Mouse (Mus musculus): ENCODE measurements around the gene Abl1.

Abl1 gene

DNA sequence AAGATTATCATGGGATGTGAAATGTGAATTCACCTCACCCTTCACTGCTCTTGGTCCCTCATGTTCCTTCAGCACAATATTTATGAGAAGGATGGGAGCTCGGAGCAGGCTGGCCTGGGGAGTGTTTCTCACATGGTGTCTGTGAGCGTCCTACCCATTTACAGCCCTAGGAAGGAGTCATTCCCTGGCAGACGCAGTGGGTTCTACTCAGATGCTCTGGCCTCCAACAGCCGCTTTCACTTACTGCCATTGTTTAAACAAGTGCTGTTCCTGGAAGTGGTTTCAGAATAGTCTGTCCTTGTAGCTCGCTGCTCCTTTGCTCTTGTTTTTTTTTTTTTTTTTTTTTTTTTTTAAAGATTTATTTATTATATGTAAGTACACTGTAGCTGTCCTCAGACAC lies 45.4 kb downstream of the Abl1 start:
- no peak for ATAC-seq (ENCODE audit: insufficient number of reproducible peaks, low FRiP score, low TSS enrichment)

DNA sequence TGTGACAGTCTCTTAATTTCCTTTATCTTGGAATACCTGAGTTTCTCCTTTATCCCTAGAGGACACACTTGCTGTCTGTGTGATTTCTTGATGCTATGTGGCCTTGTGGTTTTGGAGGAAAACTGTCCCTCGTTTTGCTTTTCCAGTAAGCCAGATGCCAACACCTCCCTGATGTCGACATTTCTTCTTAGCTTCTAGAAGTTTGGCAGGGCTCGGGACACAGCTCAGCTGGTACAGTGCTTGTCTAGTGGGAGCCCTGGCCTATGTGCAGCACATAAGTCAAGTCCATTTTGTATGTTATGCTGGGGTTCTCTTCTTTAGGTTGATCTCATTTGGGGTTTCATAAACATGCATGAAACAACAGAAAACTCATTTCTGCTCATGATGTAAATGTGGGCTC lies 50.9 kb downstream of the Abl1 start:
- no peak for ATAC-seq (ENCODE audit: insufficient number of reproducible peaks, low FRiP score, low TSS enrichment)

DNA sequence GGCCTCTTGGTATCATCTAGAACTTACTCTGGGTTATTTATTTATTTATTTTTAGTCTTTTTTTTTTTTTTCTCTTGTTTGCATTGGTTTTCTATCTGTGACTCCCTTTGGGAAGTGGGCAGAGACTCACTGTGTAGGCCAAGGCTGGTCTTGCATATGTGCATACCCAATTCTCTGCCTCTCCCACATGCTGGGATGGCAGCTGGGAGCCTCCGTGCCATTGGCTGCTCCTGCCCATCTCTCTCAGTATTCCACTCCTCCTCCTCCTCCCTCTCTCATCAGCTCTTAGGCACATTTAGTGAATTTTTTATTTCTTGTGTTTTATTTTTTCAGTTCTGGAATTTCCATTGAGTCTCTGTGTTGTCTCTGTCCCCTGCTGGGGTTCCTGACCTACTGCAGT lies 53.6 kb downstream of the Abl1 start:
- no peak for ATAC-seq (ENCODE audit: insufficient number of reproducible peaks, low FRiP score, low TSS enrichment)

DNA sequence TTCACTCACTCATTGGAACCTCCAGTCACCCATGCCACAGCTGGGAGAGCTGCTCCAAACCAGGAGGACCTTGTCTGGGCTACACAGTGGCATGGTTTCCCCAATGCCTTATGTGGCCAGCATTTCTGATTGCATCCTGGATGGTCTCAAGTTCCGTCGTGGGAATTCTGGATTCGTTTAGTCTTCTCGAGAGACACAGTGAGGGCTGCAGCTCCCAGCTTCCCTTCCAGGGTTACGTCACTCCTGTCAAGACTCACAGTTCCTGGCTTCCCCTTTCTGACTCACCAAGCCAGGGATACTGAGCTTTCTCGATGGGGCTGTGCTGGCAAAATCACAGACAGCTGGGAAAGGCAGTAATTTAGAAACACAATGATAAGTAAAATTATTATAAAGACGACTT lies 54.0 kb downstream of the Abl1 start:
- ATAC-seq (ENCODE audit: insufficient number of reproducible peaks, low FRiP score, low TSS enrichment) = no peak

DNA sequence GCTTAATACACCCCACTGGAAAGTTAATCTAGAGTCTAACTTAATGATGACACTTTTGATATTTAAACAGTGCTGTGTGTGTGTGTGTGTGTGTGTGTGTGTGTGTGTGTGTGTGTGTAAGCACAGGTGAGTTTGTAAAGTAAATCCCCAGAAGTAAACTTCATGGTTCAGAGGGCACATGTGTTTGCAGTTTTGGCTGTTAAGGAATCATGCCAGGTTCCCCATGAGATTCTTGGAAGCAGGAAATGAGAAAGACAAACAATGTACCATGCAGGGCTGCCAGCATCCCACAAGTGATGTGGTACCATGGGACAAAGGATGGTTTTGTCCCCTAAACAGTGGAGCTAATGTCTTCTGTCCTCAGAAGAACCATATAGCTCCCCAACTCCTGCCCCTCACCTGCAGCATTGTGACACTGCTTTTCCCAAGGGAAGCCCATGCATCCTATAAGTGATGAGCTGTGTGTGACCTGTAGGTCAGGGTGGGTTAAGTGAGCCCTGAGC lies 57.6 kb downstream of the Abl1 start:
- ATAC-seq (ENCODE audit: insufficient number of reproducible peaks, low FRiP score, low TSS enrichment) = no peak

DNA sequence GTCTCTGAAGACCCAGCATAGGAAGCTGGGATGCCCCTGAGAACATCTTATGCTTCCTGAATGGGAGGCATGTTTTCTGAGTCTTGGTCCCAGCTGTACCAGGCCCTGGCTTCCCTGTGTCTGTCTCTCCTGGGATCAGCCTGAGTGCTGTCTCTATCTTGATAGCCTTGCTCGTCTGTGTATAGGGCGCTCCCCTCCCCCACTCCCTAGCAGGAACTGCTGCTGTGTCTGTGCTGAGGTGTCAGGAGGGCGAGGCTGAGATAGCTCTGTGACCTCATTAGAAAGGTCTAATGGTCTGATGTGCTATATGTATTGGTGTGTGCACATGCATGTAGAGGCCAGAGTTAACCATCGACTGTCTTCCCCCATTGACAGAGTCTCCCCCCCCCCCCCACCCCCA lies 58.7 kb downstream of the Abl1 start:
- ATAC-seq (ENCODE audit: insufficient number of reproducible peaks, low FRiP score, low TSS enrichment) = no peak

DNA sequence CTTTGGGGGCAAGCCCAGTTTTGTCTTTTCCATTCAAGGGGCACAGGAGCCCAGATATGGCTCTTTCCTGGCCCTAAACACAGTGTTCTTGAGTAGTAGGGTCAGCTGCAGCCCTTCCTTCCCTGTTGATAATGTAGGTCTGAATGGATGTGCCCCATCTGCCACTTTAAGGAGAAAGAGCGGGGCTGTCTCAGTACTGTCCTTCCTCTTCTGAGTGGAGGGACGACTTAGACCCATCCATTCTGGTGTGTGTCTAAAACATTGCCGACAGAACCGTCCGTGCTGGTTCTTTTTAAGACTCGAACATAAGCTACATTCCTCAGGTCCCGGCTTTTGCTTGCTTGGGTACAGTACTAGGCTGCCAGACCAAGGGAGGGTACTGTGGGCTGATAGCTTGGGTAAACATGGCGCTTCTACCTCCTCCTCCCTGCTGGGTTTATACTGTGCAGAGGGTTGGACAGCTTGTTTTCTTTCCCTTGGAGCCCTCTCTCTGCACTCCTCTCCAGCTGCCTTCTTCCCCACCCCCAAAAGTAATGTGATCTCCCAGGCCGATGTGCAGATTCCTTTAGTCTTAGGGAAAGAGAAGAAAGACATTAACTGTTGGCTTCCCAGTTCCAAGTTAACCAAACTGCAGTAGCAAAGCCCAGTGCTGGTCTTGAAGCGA lies 61.0 kb downstream of the Abl1 start:
- ATAC-seq (ENCODE audit: insufficient number of reproducible peaks, low FRiP score, low TSS enrichment) = no peak

DNA sequence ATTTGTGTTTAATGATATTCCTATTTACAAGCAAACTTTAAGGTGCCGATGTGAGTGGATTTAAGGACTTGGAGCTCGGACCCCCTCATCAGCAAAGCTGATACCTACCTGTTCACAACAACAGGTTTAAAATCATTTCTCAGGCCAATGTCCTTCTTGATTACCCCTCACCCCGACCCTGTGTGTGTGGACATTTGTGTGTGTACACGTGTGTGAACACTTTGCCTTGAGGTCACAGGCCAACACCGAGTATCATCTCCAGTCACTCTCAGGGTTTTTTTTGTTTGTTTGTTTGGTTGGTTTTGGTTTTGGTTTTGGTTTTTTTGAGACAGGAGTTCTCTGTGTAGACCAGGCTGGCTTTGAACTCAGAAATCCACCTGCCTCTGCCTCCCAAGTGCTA lies 62.0 kb downstream of the Abl1 start:
- ATAC-seq (ENCODE audit: insufficient number of reproducible peaks, low FRiP score, low TSS enrichment) = no peak

DNA sequence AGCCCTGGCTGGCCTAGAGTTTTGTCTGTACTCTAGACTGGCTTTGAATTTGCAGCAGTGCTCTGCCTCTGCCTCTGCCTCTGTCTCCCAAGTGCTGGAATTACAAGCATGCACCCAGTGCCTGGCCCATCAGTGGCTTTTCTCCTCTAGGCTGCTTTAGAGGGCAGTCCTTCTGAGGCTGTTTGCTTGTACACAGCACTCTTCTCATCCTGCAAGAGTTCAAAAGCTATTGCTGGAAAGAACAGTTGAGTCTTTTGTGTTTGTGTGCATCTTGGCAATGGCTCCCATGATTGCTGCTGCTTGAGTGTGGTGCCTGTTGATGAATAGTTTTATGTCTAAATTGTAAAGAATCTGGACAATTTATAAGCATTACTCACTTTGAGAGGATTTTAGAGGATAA lies 69.3 kb downstream of the Abl1 start:
- ATAC-seq (ENCODE audit: insufficient number of reproducible peaks, low FRiP score, low TSS enrichment) = no peak

DNA sequence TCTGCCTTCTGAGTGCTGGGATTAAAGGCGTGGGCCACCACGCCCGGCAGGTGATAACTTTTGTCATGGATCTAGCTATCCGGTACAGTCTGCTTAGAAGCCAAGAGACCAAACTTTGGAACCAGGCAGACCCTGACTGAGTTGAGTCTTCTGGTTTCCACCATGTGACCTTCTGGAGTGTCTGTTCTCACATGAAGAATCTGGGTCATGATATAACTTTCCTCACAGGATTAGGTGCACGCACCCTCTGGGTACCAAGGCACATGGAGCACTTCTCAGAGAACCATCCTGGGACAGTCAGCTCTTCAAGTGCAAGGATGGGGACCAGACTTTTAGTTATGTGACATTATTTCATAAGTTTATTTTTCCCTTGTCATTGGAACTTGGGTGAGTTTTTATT lies 70.8 kb downstream of the Abl1 start:
- no peak for ATAC-seq (ENCODE audit: insufficient number of reproducible peaks, low FRiP score, low TSS enrichment)

DNA sequence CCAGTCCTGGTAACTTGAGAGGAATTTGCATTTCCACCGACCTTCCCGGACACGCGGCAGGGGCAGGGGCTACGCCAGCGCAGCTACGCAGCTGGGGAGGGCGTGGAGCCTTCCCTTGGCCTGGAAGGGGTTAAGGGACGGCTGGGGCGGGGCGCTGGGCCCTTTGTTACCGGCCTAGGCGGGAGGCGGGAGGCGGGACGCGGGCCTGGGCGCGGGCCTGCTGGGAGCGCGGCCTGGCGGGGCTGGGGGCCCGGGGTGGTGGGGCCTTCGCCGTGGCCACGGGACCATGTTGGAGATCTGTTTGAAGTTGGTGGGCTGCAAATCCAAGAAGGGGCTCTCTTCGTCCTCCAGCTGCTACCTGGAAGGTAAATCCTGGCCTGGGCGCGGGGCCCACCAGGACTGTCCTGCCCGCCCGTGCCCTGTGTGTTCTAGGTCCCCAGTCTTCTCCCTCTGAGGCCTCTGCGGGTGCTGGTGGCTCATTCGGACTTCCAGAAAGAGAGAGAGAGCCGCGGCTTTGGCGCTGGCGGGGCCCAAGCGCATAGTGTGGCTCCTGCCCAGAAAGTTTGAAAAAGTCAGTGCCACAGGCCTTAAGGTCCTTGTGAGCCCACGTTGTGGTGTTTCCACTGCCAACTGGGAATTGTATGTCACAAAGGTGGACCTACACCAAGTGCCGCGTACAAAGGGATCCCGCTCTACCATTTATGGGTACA lies 71.7 kb downstream of the Abl1 start:
- no peak for ATAC-seq (ENCODE audit: insufficient number of reproducible peaks, low FRiP score, low TSS enrichment)

DNA sequence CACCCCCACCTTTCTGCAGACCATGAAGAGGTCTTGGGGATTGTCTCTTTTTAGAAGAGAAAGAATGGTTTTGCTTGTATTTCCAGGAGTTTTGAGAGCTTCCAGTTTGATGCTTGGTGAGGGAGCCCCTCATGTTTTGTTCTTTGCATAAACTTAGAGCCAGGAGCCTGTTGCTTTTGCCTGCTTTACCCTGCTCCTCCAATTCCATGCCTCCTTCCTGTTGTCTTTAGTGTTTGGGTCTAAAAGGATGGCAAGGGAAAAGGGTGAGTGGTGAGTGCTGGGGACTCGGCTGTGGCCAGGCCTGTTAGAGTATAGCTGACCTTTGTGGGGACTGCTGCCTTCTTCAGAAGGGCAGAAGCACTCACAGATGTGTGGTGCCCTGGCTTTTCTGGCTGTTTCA lies 72.3 kb downstream of the Abl1 start:
- no peak for ATAC-seq (ENCODE audit: insufficient number of reproducible peaks, low FRiP score, low TSS enrichment)

DNA sequence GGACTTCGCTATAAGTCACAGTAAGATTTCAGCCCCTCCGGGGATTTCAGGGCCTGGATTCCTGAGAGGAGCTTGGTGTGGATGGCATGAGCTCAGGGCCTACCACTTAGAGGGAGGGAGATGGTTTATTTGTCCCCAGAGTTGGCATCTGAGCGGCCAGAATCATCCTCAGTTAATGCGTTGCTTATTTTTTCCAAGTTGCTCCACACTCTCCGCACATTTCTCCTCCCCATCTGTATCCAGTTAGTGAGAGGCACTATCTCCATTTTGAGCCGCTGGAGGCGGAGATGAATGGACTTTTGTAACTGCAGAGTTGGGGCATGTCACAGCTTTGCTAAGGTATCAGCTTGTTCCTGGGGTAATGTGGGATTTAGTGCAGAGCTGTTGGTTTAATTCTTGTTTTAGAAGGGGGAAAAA lies 72.9 kb downstream of the Abl1 start:
- no peak for ATAC-seq (ENCODE audit: insufficient number of reproducible peaks, low FRiP score, low TSS enrichment)

DNA sequence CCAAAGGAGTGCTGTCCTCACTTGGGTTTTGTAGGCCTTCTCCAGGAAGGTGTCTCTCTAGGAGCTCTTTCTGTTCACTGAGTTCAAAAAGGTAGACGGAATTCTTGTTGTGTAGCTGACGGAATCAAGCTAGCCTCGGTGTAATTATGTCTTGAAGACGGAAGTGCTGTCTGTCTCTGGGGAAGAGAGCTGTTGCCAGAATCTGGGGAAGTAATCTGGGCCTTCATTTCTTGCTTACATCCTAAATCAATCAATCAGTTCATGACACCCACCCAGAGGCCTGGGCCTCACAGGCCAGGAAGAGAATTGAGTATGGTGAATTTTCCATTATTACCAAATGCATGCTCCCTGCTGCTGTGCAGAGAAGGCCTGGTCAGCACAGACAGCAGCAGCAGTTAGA lies 73.4 kb downstream of the Abl1 start:
- ATAC-seq (ENCODE audit: insufficient number of reproducible peaks, low FRiP score, low TSS enrichment) = no peak

DNA sequence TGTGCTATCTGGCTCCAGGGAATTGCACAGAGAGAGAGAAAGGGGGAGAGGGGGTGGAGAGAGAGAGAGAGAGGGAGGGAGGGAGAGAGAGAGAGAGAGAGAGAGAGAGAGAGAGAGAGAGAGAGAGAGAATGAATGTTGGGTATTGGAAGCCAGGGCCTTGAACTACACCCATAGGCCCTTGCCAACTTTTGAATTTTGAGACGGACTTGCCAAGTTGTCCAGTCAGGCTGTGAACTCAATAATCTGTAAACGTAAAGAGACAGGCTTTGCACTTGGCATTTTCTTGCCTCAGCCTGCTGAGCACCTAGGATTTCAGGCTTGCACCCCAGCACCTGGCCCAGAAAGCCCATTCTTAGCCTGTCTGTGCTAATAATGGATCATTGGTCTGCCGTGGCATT lies 74.0 kb downstream of the Abl1 start:
- ATAC-seq (ENCODE audit: insufficient number of reproducible peaks, low FRiP score, low TSS enrichment) = no peak

DNA sequence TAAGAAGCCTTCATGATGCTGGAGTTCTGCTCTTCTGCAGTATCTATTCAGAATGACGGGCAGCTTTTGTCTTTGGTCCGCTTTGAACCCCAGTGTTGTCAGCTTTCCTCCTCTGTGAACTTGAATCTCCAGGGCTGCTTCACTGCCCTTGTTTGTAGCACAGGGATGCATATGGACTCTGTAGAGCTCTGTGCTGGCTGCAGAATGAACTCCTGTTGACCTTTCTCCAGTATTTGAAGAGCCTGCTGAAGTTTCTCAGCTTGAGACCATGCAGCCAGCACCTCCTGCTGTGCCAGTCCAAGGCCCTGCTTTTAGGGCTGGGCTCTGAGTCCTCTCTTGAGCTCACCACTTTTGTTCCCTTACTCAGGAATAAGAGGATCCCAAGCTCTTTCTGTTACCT lies 74.7 kb downstream of the Abl1 start:
- ATAC-seq (ENCODE audit: insufficient number of reproducible peaks, low FRiP score, low TSS enrichment) = no peak

DNA sequence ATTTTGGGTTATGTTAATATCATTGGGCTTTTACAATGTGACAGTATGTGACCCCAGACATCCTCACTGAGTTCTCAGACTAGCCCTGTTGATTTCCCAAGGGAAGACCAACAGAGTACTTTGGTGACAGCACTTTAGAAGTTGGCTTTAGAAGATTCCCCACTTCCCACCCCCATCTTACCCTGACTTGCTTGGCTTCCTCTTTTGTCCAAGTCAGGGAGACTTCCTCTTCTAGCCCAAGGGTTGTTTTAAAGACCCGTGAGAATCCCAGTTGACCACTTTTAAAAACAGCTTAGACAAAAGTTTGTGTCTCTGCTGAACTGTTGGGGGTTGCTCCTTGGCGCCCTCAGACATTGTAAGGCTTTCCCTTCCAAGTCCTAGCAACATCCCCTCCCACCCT lies 75.1 kb downstream of the Abl1 start:
- no peak for ATAC-seq (ENCODE audit: insufficient number of reproducible peaks, low FRiP score, low TSS enrichment)

DNA sequence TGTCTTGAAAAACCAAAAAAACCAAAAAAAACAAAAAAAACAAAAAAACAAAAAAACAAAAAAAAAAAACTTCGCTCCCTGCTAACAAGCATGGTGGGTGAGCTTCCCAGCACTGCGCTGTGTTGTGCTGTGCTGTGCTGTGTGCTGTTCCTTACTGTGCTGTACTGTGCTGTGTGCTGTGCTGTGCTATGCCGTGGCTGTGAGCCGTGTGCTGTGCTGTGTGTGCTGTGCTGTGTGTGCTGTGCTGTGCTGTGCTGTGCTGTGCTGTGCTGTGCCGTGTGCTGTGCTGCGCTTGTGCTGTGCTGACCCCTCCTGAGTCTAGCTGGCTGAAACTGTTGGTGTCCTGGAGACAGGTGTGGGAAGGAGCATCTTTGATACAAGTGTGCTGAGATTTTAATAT lies 78.9 kb downstream of the Abl1 start:
- ATAC-seq (ENCODE audit: insufficient number of reproducible peaks, low FRiP score, low TSS enrichment) = no peak

DNA sequence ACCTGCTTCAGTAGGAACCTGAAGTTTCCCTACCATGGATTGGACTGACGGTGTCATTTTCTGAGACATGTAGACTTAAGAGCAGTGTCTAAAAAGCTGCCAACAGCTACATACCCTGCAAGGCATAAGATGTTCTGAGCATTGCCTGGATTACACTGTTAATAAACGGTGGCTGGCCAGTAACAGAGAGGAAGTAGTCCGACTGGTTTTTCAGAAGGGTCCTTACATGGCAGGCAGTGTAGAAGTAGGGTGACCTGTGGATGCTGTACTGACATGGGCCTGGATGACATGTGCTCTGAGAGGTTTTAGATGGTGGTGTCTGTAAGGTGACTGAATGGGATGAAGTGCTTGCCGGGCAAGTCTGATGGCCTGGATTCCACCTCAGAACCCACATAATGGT lies 79.6 kb downstream of the Abl1 start:
- ATAC-seq (ENCODE audit: insufficient number of reproducible peaks, low FRiP score, low TSS enrichment) = no peak

DNA sequence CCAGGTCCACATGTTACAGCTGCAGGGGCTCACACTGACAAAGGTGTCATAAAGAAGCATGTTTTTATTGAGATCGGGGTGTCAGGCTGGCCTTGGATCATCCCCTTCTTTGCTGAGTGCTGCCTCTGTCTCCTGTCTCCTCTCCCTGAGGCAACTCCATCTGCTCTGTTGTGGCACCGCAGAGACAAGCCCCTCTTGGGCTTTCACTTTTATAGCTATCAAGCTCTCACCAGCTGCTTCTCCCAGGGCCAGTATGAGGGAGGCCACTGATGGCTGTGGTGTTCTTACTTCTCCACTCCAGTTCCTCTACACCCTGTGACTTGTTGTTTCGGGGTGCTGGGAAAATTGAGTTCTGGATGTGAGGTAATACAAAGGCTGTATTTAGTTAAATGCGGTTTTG lies 80.9 kb downstream of the Abl1 start:
- ATAC-seq (ENCODE audit: insufficient number of reproducible peaks, low FRiP score, low TSS enrichment) = no peak

DNA sequence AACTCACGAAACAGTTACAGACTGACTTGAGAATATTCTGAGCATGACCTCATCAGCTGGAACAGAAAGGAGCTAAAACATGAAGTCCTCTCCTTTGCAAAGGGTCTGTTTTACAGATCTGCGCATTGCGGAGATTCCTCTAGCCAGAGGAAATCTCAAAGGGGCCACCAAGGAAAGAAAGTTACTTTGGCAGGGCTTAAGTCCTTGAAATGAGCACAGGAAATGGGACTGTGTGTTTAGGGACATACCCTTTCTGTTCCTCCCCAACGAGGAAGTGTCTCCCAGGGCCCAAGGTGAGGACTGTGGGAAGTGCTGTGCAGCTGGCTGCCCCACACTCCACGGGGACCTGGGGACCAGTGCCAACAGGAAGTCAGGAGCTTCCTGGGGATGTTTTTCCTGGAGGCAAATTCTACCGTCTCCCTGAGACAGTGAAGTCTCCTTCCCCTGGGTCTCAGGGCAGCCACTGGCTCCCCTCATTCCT lies 81.5 kb downstream of the Abl1 start:
- ATAC-seq (ENCODE audit: insufficient number of reproducible peaks, low FRiP score, low TSS enrichment) = no peak

DNA sequence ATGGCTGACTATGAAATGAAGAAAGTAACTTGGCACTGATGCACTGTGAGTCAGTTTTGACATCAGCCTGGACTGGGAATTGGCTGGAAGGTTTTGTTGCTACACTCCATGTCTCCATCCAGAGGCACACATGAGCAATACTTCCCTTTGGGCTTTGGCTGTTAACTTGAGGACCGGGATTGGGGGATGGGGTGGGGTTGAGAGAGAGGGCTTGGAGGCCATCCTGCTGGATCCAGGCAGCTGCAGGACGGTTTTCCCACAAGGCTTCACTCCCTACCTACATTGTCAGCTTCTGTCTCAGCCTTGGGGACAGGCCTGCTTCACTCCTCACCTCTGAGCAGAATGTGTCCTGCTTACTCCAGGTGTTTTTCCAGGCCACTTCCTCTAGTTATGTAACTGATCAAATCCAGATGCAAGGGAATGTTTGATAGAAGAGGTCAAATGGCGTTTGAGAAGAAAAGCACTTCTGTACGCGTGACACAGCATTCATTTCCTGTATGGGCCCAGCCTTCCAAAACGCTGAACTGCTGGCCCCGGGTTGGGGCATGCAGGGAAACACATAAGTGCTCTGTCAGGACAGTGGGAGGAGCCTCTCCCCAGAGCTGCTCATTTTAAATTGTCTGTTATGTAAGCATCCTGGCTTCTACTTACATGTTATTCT lies 82.7 kb downstream of the Abl1 start:
- no peak for ATAC-seq (ENCODE audit: insufficient number of reproducible peaks, low FRiP score, low TSS enrichment)

Data from cerebellum, adult (tissue).